Mouse (Mus musculus) cerebellum, adult 2 months (tissue): Measurements from ENCODE around the gene Man2a1. TPM values are rescaled to one million over a fixed set of nuclear protein-coding genes. Genes with fewer than 3 reads are reported as not detected.

ENCODE experiments used
- DNase-seq, 2 experiments: peaks; one replicate each; pipeline ENCODE4 v3.0.0; 2021
- H3K27ac ChIP-seq: fragments of 200-500 bp; 2 replicates; pipeline ENCODE4 v1.5.1; 2012; ENCODE audit warnings: low read length, control low read depth, inconsistent platforms; ENCODE audit not compliant: insufficient read depth
- H3K27me3 ChIP-seq: fragments of 200-500 bp; 2 replicates; pipeline ENCODE4 v1.6.1; 2012; ENCODE audit warnings: inconsistent platforms, mild to moderate bottlenecking, low read length, moderate library complexity; ENCODE audit not compliant: control insufficient read depth, insufficient read depth
- H3K4me1 ChIP-seq: fragments of 200-500 bp; 2 replicates; pipeline ENCODE4 v1.6.1; 2011; ENCODE audit warnings: low read length; ENCODE audit not compliant: control insufficient read depth, insufficient read depth
- H3K4me3 ChIP-seq: fragments of 200-500 bp; replicated peaks from 2 replicates; pipeline ENCODE3; 2011; ENCODE audit warnings: mild to moderate bottlenecking, low read depth, low read length, control low read depth; ENCODE audit not compliant: insufficient read depth
- CTCF ChIP-seq: fragments of 200-500 bp; IDR thresholded peaks from 2 replicates; pipeline ENCODE4 v1.5.1; 2011; ENCODE audit warnings: low read depth, mild to moderate bottlenecking, control low read depth, low read length, moderate library complexity, borderline replicate concordance; ENCODE audit not compliant: insufficient read depth
- POLR2A ChIP-seq: fragments of 200-500 bp; IDR thresholded peaks from 2 replicates; pipeline ENCODE4 v1.6.1; 2011; ENCODE audit warnings: low read length, control low read depth, borderline replicate concordance; ENCODE audit not compliant: insufficient read depth
- WGBS: fragments of 180-500 bp; shearing (Covaris S2); methylation state at CpG from one replicate; pipeline ENCODE4 v1.1.7; 2018; 5-methylcytosine and 5-hydroxymethylcytosine counted together
- polyA plus RNA-seq: library from polyadenylated mRNA; depleted of rRNA; stranded (reverse); fragments of >200 nt; gene quantifications from 2 replicates; pipeline ENCODE4 v1.2.3, GENCODE M21; 2012

Gene Man2a1
- polyA plus RNA-seq, 1 experiment, result 5.7 TPM

- Histone ChIP-seq H3K4me3 (no peak overlapping the region), H3K27ac (no peak overlapping the region), H3K27me3 (no peaks in the 10 kb centered on the region), H3K4me1 (peaks cover 5% of the 10 kb centered on the region; the same call in 1 of the 2 replicates)
- TF ChIP-seq POLR2A, result no peak
- TF ChIP-seq CTCF, result no peak
- WGBS, result 80% methylated on average over 6 of the region's 6 CpGs
- no peak for DNase-seq
These were observed 25.3 kb upstream of the Man2a1 start for GRCm38 (mm10) chr17:64575240-64575639.

GRCm38 (mm10) chr17:64577485-64577884, 23.1 kb upstream of the Man2a1 start:
- Histone ChIP-seq H3K4me3 (no peak overlapping the region), H3K4me1 (peaks cover 8% of the 10 kb centered on the region; the same call in 1 of the 2 replicates), H3K27ac (no peak overlapping the region), H3K27me3 (no peaks in the 10 kb centered on the region)
- 47% methylated on average over 5 of the region's 5 CpGs for WGBS
- TF ChIP-seq POLR2A, result no peak
- no peak for TF ChIP-seq CTCF
- no peak for DNase-seq

- DNase-seq, result no peak
- no peak for TF ChIP-seq CTCF
- TF ChIP-seq POLR2A, result no peak
- peaks cover 8% of the 10 kb centered on the region; the same call in 1 of the 2 replicates for H3K4me1 ChIP-seq
- H3K27ac ChIP-seq, result no peak overlapping the region
- H3K4me3 ChIP-seq, result no peak overlapping the region
- WGBS, result 82% methylated on average over 4 of the region's 4 CpGs
- H3K27me3 ChIP-seq, result no peaks in the 10 kb centered on the region
These were observed 22.2 kb upstream of the Man2a1 start for GRCm38 (mm10) chr17:64578346-64578745.

GRCm38 (mm10) chr17:64579696-64580095, 20.8 kb upstream of the Man2a1 start:
- peaks cover 8% of the 10 kb centered on the region; the same call in 1 of the 2 replicates for H3K4me1 ChIP-seq
- H3K4me3 ChIP-seq, result peak overlapping the region; percentile 33
- DNase-seq, result peak; percentile 64 to 75
- WGBS, result 12% methylated on average over 8 of the region's 8 CpGs
- H3K27ac ChIP-seq, result no peak overlapping the region
- no peaks in the 10 kb centered on the region for H3K27me3 ChIP-seq
- TF ChIP-seq POLR2A (no peak), CTCF (no peak)

- Histone ChIP-seq H3K27ac (no peak overlapping the region), H3K27me3 (no peaks in the 10 kb centered on the region), H3K4me3 (no peak overlapping the region), H3K4me1 (peaks cover 8% of the 10 kb centered on the region; the same call in 1 of the 2 replicates)
- TF ChIP-seq CTCF (no peak), POLR2A (no peak)
- DNase-seq, result no peak
- 58% methylated on average over 6 of the region's 6 CpGs for WGBS
These were observed 19.4 kb upstream of the Man2a1 start for GRCm38 (mm10) chr17:64581133-64581532.

GRCm38 (mm10) chr17:64581962-64582361, 18.6 kb upstream of the Man2a1 start:
- Histone ChIP-seq H3K27ac (no peak overlapping the region), H3K4me3 (no peak overlapping the region), H3K4me1 (peaks cover 8% of the 10 kb centered on the region; the same call in 1 of the 2 replicates), H3K27me3 (no peaks in the 10 kb centered on the region)
- TF ChIP-seq CTCF (no peak), POLR2A (no peak)
- 96% methylated on average over 3 of the region's 3 CpGs for WGBS
- no peak for DNase-seq

- DNase-seq, result no peak
- H3K4me3 ChIP-seq, result no peak overlapping the region
- WGBS, result 78% methylated on average over 4 of the region's 4 CpGs
- no peak for TF ChIP-seq POLR2A
- no peaks in the 10 kb centered on the region for H3K27me3 ChIP-seq
- H3K27ac ChIP-seq, result no peak overlapping the region
- no peaks in the 10 kb centered on the region for H3K4me1 ChIP-seq
These were observed 10.1 kb upstream of the Man2a1 start for GRCm38 (mm10) chr17:64590483-64590882.

GRCm38 (mm10) chr17:64591366-64591765, 9.2 kb upstream of the Man2a1 start:
- Histone ChIP-seq H3K27ac (no peak overlapping the region), H3K4me3 (no peak overlapping the region)
- WGBS, result 88% methylated on average over 10 of the region's 10 CpGs

More at GRCm38 (mm10) chr17:64591366-64591765, 9.2 kb upstream of the Man2a1 start:
- TF ChIP-seq CTCF (no peak), POLR2A (no peak)
- H3K4me1 ChIP-seq, result no peaks in the 10 kb centered on the region
- DNase-seq, result no peak
- H3K27me3 ChIP-seq, result no peaks in the 10 kb centered on the region
